Mouse (Mus musculus): Measurements from ENCODE around the gene Tmem240.

DNA sequence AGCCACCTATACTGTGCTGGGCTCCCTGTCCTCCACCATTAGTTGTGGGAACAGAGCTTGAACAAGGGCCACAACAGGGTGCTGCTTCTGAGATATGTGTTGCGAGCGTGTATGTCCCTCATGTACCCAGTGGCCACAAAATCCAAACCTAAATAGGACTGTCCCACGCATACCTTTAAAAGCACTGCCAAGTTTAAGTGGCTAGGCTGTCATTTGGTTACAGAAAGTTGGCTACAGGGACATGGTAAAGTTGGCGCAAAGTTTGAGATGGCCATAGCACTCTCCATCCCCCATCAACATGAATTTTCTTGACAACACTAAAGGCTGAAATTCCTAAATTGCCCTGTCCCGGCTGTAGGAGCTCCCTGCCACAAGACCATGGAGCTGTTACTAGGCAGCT lies 10.5 kb downstream of the Tmem240 start:
- TF ChIP-seq POLR2A (IDR thresholded peaks at IDR 0.05; ENCODE audit: extremely low read depth, insufficient read depth, low read length): no peak
- TF ChIP-seq CTCF (IDR thresholded peaks at IDR 0.05; ENCODE audit: extremely low read depth, insufficient read depth, low read length): no peak
